Mouse (Mus musculus) CH12.LX (cell line): Measurements from ENCODE around the gene Ccdc137. TPM values are rescaled to one million over a fixed set of nuclear protein-coding genes. Genes with fewer than 3 reads are reported as not detected.

Source experiments
- DNase-seq: peaks from one replicate; pipeline ENCODE4 v3.0.0-alpha.2; 2013; ENCODE audit errors: extremely low read depth
- H3K27ac ChIP-seq: 2 replicates; pipeline ENCODE4 v1.5.1; 2012; ENCODE audit warnings: low read depth, mild to moderate bottlenecking, control low read depth, moderate library complexity; ENCODE audit not compliant: insufficient read depth
- H3K27me3 ChIP-seq: replicated peaks from 2 replicates; pipeline ENCODE3; 2012; ENCODE audit warnings: inconsistent platforms
- H3K36me3 ChIP-seq, 2 experiments: replicated peaks in 1 of 2; 2 replicates each; pipeline versions ENCODE3 to v1.6.1; 2012; ENCODE audit warnings: inconsistent platforms in 1 of 2, low read length in 1 of 2, mild to moderate bottlenecking in 1 of 2, mixed read lengths in 1 of 2, moderate library complexity in 1 of 2; ENCODE audit not compliant: control insufficient read depth in 1 of 2, insufficient read depth in 1 of 2
- H3K4me1 ChIP-seq, 2 experiments: 2 replicates each; pipeline ENCODE4 v1.6.1; 2012; ENCODE audit warnings: inconsistent platforms in 1 of 2, moderate library complexity in 1 of 2; ENCODE audit not compliant: insufficient read depth in 2 of 2, control insufficient read depth in 1 of 2
- H3K4me2 ChIP-seq: 2 replicates; pipeline ENCODE4 v1.6.1; 2012; ENCODE audit warnings: low read depth, mild to moderate bottlenecking, control low read depth; ENCODE audit not compliant: poor library complexity, insufficient read depth, severe bottlenecking
- H3K4me3 ChIP-seq, 3 experiments: fragments of 150-350 bp in 1 of 3; sonication (generic) in 1 of 3; replicated peaks in 1 of 3; 2 replicates each; pipeline versions ENCODE3 to v1.5.1; 2011 to 2012; ENCODE audit warnings: low read depth in 2 of 3, low read length in 2 of 3, mild to moderate bottlenecking in 2 of 3, moderate library complexity in 2 of 3, control low read depth in 1 of 3, improper control_type of control experiment in 1 of 3, inconsistent platforms in 1 of 3, mixed read lengths in 1 of 3; ENCODE audit not compliant: poor library complexity in 1 of 3
- H3K79me2 ChIP-seq: replicated peaks from 2 replicates; pipeline ENCODE4 v1.6.1; 2012; ENCODE audit warnings: mild to moderate bottlenecking, moderate library complexity; ENCODE audit not compliant: control insufficient read depth, poor library complexity, insufficient read depth, severe bottlenecking; ENCODE audit errors: extremely low read depth
- H3K9ac ChIP-seq: 2 replicates; pipeline ENCODE4 v1.6.1; 2012; ENCODE audit warnings: low read depth, mild to moderate bottlenecking, control low read depth, moderate library complexity; ENCODE audit not compliant: insufficient read depth
- H3K9me3 ChIP-seq: replicated peaks from 2 replicates; pipeline ENCODE3; 2012; ENCODE audit warnings: low read length, inconsistent platforms, mixed read lengths
- CHD1 ChIP-seq: IDR thresholded peaks from 2 replicates; pipeline ENCODE4 v1.6.1; 2012; ENCODE audit warnings: low read depth, low read length, improper control_type of control experiment, inconsistent platforms
- CHD2 ChIP-seq: IDR thresholded peaks from 2 replicates; pipeline ENCODE4 v1.6.1; 2011; ENCODE audit warnings: low read length, improper control_type of control experiment
- E2F4 ChIP-seq: IDR thresholded peaks from 2 replicates; pipeline ENCODE4 v1.6.1; 2011; ENCODE audit warnings: low read depth, low read length, improper control_type of control experiment; ENCODE audit not compliant: insufficient replicate concordance
- ELF1 ChIP-seq: IDR thresholded peaks from 2 replicates; pipeline ENCODE4 v1.6.1; 2014; ENCODE audit warnings: low read depth, mild to moderate bottlenecking, inconsistent platforms, low read length, improper control_type of control experiment
- EP300 ChIP-seq: IDR thresholded peaks from 2 replicates; pipeline ENCODE4 v1.6.1; 2011; ENCODE audit warnings: low read length, improper control_type of control experiment
- ETS1 ChIP-seq: conservative IDR thresholded peaks from 2 replicates; pipeline ENCODE4 v1.6.1; 2012; ENCODE audit warnings: low read depth, mild to moderate bottlenecking, inconsistent platforms, low read length, improper control_type of control experiment, moderate library complexity
- GABPA ChIP-seq: IDR thresholded peaks from 2 replicates; pipeline ENCODE4 v1.6.1; 2012; ENCODE audit warnings: low read depth, low read length, improper control_type of control experiment, inconsistent platforms; ENCODE audit not compliant: insufficient replicate concordance
- HCFC1 ChIP-seq: IDR thresholded peaks from 2 replicates; pipeline ENCODE4 v1.6.1; 2012; ENCODE audit warnings: low read depth, mild to moderate bottlenecking, inconsistent platforms, low read length, improper control_type of control experiment
- IRF4 ChIP-seq: IDR thresholded peaks from 2 replicates; pipeline ENCODE4 v1.6.1; 2014; ENCODE audit warnings: low read depth, mild to moderate bottlenecking, inconsistent platforms, low read length, improper control_type of control experiment
- JUN ChIP-seq: IDR thresholded peaks from 2 replicates; pipeline ENCODE4 v1.6.1; 2011; ENCODE audit warnings: low read depth, mild to moderate bottlenecking, low read length, improper control_type of control experiment, moderate library complexity; ENCODE audit not compliant: insufficient read depth
- KAT2A ChIP-seq: IDR thresholded peaks from 2 replicates; pipeline ENCODE4 v1.6.1; 2012; ENCODE audit warnings: low read length, improper control_type of control experiment, inconsistent platforms; ENCODE audit not compliant: insufficient replicate concordance
- MAFK ChIP-seq: IDR thresholded peaks from 2 replicates; pipeline ENCODE4 v1.6.1; 2011; ENCODE audit warnings: low read length, improper control_type of control experiment; ENCODE audit not compliant: insufficient replicate concordance
- MAX ChIP-seq: IDR thresholded peaks from 2 replicates; pipeline ENCODE4 v1.6.1; 2011; ENCODE audit warnings: low read length, improper control_type of control experiment
- MAZ ChIP-seq: IDR thresholded peaks from 2 replicates; pipeline ENCODE4 v1.6.1; 2012; ENCODE audit warnings: low read depth, mild to moderate bottlenecking, inconsistent platforms, low read length, improper control_type of control experiment, moderate library complexity
- MEF2A ChIP-seq: IDR thresholded peaks from 2 replicates; pipeline ENCODE4 v1.6.1; 2014; ENCODE audit warnings: low read depth, mild to moderate bottlenecking, inconsistent platforms, low read length, improper control_type of control experiment, borderline replicate concordance
- MXI1 ChIP-seq: IDR thresholded peaks from 2 replicates; pipeline ENCODE4 v1.6.1; 2011; ENCODE audit warnings: mild to moderate bottlenecking, low read depth, low read length, improper control_type of control experiment
- NELFE ChIP-seq: IDR thresholded peaks from 2 replicates; pipeline ENCODE4 v1.6.1; 2011; ENCODE audit warnings: low read depth, low read length, improper control_type of control experiment
- PAX5 ChIP-seq: IDR thresholded peaks from 2 replicates; pipeline ENCODE4 v1.6.1; 2012; ENCODE audit warnings: low read length, inconsistent platforms, mixed read lengths
- POLR2A ChIP-seq: IDR thresholded peaks from 2 replicates; pipeline ENCODE4 v1.6.1; 2011; ENCODE audit warnings: low read depth, mild to moderate bottlenecking, improper control_type of control experiment, low read length
- POLR2AphosphoS2 ChIP-seq: IDR thresholded peaks from 2 replicates; pipeline ENCODE4 v1.6.1; 2011; ENCODE audit warnings: low read depth, low read length, improper control_type of control experiment
- RAD21 ChIP-seq: IDR thresholded peaks from 2 replicates; pipeline ENCODE4 v1.6.1; 2011; ENCODE audit warnings: low read depth, mild to moderate bottlenecking, low read length, improper control_type of control experiment, moderate library complexity
- RCOR1 ChIP-seq: conservative IDR thresholded peaks from 2 replicates; pipeline ENCODE4 v1.6.1; 2012; ENCODE audit warnings: low read depth, mild to moderate bottlenecking, inconsistent platforms, low read length, improper control_type of control experiment
- SIN3A ChIP-seq: IDR thresholded peaks from 2 replicates; pipeline ENCODE4 v1.6.1; 2012; ENCODE audit warnings: low read length, improper control_type of control experiment, inconsistent platforms
- TCF12 ChIP-seq: IDR thresholded peaks from 2 replicates; pipeline ENCODE4 v1.6.1; 2014; ENCODE audit warnings: low read depth, mild to moderate bottlenecking, inconsistent platforms, low read length, improper control_type of control experiment
- UBTF ChIP-seq: IDR thresholded peaks from 2 replicates; pipeline ENCODE4 v1.6.1; 2012; ENCODE audit warnings: low read depth, mild to moderate bottlenecking, inconsistent platforms, low read length, improper control_type of control experiment, moderate library complexity
- USF1 ChIP-seq: IDR thresholded peaks from 2 replicates; pipeline ENCODE4 v1.6.1; 2014; ENCODE audit warnings: low read depth, mild to moderate bottlenecking, inconsistent platforms, low read length, improper control_type of control experiment
- USF2 ChIP-seq: conservative IDR thresholded peaks from 2 replicates; pipeline ENCODE4 v1.6.1; 2011; ENCODE audit warnings: low read depth, low read length, improper control_type of control experiment
- ZC3H11A ChIP-seq: IDR thresholded peaks from 2 replicates; pipeline ENCODE4 v1.6.1; 2012; ENCODE audit warnings: low read depth, mild to moderate bottlenecking, inconsistent platforms, low read length, improper control_type of control experiment
- ZKSCAN1 ChIP-seq: IDR thresholded peaks from 2 replicates; pipeline ENCODE4 v1.6.1; 2012; ENCODE audit warnings: low read depth, inconsistent platforms, low read length, improper control_type of control experiment, borderline replicate concordance
- ZMIZ1 ChIP-seq: IDR thresholded peaks from 2 replicates; pipeline ENCODE4 v1.6.1; 2012; ENCODE audit warnings: low read depth, mild to moderate bottlenecking, inconsistent platforms, low read length, improper control_type of control experiment
- ZNF384 ChIP-seq: IDR thresholded peaks from 2 replicates; pipeline ENCODE4 v1.6.1; 2012; ENCODE audit warnings: low read depth, low read length, improper control_type of control experiment, inconsistent platforms
- dilution Hi-C: fragments of 300-500 bp; cut with MboI; formaldehyde crosslinking; loops from 2 replicates; pipeline ENCODE4 v1.14.3; 2020; ENCODE audit warnings: low sequenced_read_pairs; ENCODE audit not compliant: extremely low pct_unique_long_range_greater_than_20kb, extremely low pct_ligation_motif_present
- in situ Hi-C: fragments of 300-500 bp; cut with MboI; formaldehyde crosslinking; loops from 3 replicates; pipeline ENCODE4 v1.14.3; 2019; ENCODE audit warnings: low sequenced_read_pairs, low pct_ligation_motif_present, low pct_unique_long_range_greater_than_20kb, mixed read lengths
- polyA plus RNA-seq: library from polyadenylated mRNA; unstranded; fragments of >175 nt; gene quantifications from 2 replicates; pipeline ENCODE4 v1.2.1, GENCODE M21; 2012; ENCODE audit warnings: low read depth; ENCODE audit not compliant: insufficient read length
- total RNA-seq, 2 experiments: library from RNA; depleted of rRNA; stranded (reverse); fragments of 300-350 nt in 1 of 2; fragments of >200 nt in 1 of 2; gene quantifications; 2 replicates each; pipeline ENCODE4 v1.2.3; 2012 to 2014

Gene Ccdc137
- total and polyA plus RNA-seq, 3 experiments = 30.1 to 104 (median 61.1) TPM

DNA sequence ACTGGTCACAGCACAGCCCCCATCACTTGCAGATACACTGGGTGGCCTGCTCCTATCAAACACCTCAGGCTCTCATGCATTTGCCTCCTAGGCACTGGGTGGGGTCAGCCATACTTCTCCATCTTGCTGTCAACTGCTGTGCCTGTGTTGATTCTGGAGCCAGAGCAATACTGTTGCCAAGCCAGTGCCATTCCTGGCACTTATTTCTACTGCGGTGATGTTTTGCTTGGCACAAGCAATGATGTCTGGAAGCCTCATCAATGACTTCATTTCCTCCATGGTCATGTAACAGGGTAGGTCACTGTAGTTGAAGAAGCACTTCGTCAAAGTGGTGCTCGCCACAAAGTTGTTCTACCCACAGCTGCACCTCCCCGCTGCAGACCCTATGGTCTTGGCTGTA, 7.6 kb downstream of the Ccdc137 start:
- in situ Hi-C loops (no loop called here), dilution Hi-C loops (no loop called here)
- Histone ChIP-seq H3K27ac (no peak overlapping the region), H3K4me2 (no peak overlapping the region), H3K27me3 (no peaks in the 10 kb centered on the region), H3K9me3 (no peaks in the 10 kb centered on the region), H3K79me2 (peaks cover 28% of the 10 kb centered on the region), H3K36me3 (peaks cover 50 to 76% of the 10 kb centered on the region in 2 experiments), H3K4me3 (no peak overlapping the region), H3K4me1 (peaks cover 5 to 34% of the 10 kb centered on the region in 2 experiments; a peak in 3 of 4 replicates), H3K9ac (no peak overlapping the region)
- TF ChIP-seq E2F4 = no peak
- DNase-seq = no peak

DNA sequence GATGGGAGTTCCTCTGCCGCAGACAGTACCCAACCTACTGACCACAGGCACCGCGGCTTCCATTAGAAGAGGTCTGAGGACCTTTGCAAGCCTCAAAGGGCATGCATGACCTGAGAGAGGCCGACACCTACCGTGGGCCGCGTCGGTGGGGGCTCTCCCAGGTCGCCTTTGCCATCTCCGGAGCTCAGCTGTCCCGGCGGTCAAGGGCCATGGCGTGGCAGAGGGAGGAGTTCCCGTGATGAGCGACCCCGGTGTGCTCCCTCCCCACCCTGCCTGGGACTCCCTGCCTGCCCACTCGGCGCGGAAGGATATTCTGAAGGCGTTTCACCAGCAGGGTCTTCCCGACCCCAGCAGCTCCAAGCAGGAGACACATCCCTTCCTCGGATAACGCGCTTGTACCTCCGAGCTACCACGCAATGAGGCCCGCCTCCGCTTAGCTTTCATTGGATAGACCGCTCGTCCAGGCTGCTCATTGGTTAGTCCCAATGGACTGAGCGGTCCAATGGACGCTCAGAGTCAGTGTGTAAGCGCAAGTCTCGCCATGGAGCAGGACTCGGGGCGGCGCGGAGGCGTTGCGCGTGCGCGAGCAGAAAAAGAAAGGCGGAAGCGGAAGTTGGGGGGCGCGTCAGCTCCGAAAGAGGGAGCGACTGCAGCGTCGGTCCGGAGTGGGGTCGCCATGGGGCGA, 9.3 kb downstream of the Ccdc137 start, which contains the start of gene Arl16:
Gene Arl16 (minus strand): TSS at position 557 of the 685 bp plus-strand sequence.
- H3K36me3 ChIP-seq = peaks cover 49 to 76% of the 10 kb centered on the region in 2 experiments
- peak; percentile 83 for TF ChIP-seq POLR2AphosphoS2
- TF ChIP-seq NELFE = peak; percentile 98
- peak; percentile 100 for TF ChIP-seq ELF1
- TF ChIP-seq RAD21 = no peak
- TF ChIP-seq JUN = no peak
- no peak for TF ChIP-seq E2F4
- no peak for TF ChIP-seq USF2
- no peak for TF ChIP-seq ZKSCAN1
- 0 out of 2 replicates have a peak, but pooled peaks have one; percentile 25 for TF ChIP-seq MEF2A
- TF ChIP-seq ZMIZ1 = peak; percentile 93
- TF ChIP-seq ZNF384 = no peak
- TF ChIP-seq RCOR1 = no peak
- peak; percentile 45 for TF ChIP-seq MAX
- no peak for TF ChIP-seq USF1
- TF ChIP-seq UBTF = peak; percentile 10; the same call in 1 of the 2 replicates
- no peak for TF ChIP-seq CHD1
- no peak for TF ChIP-seq PAX5
- no peak for TF ChIP-seq ETS1
- no peak for TF ChIP-seq ZC3H11A
- TF ChIP-seq EP300 = no peak
- TF ChIP-seq SIN3A = peak; percentile 99
- TF ChIP-seq MAFK = no peak
- TF ChIP-seq MXI1 = peak; percentile 97
- peak; percentile 95 for TF ChIP-seq POLR2A
- TF ChIP-seq IRF4 = peak; percentile 51; the same call in 1 of the 2 replicates
- 0 out of 2 replicates have a peak, but pooled peaks have one; percentile 59 for TF ChIP-seq TCF12
- peak; percentile 83 for TF ChIP-seq HCFC1
- peak; percentile 93 for TF ChIP-seq CHD2
- peak; percentile 83; the same call in 1 of the 2 replicates for TF ChIP-seq MAZ
- TF ChIP-seq GABPA = no peak; the same call in 1 of the 2 replicates
- TF ChIP-seq KAT2A = peak; percentile 70; the same call in 1 of the 2 replicates

More for the DNA sequence above, 9.3 kb downstream of the Ccdc137 start, which contains the start of gene Arl16:
- Histone ChIP-seq H3K4me2 (peak within 1 kb of the TSS; percentile 79), H3K9ac (peak within 1 kb of the TSS; percentile 83), H3K4me3 (peak within 1 kb of the TSS; percentile 81 to 97 (median 91)), H3K4me1 (peaks cover 5 to 30% of the 10 kb centered on the region in 2 experiments; a peak in 3 of 4 replicates), H3K79me2 (peaks cover 28% of the 10 kb centered on the region), H3K27ac (no peak within 1 kb of the TSS; the same call in 1 of the 2 replicates), H3K9me3 (no peaks in the 10 kb centered on the region), H3K27me3 (no peaks in the 10 kb centered on the region)
- peak; percentile 100 for DNase-seq
- in situ Hi-C loops = no loop called here
- dilution Hi-C loops = no loop called here
